Mouse (Mus musculus): ENCODE measurements around the gene Dars2.

The Dars2 gene

DNA sequence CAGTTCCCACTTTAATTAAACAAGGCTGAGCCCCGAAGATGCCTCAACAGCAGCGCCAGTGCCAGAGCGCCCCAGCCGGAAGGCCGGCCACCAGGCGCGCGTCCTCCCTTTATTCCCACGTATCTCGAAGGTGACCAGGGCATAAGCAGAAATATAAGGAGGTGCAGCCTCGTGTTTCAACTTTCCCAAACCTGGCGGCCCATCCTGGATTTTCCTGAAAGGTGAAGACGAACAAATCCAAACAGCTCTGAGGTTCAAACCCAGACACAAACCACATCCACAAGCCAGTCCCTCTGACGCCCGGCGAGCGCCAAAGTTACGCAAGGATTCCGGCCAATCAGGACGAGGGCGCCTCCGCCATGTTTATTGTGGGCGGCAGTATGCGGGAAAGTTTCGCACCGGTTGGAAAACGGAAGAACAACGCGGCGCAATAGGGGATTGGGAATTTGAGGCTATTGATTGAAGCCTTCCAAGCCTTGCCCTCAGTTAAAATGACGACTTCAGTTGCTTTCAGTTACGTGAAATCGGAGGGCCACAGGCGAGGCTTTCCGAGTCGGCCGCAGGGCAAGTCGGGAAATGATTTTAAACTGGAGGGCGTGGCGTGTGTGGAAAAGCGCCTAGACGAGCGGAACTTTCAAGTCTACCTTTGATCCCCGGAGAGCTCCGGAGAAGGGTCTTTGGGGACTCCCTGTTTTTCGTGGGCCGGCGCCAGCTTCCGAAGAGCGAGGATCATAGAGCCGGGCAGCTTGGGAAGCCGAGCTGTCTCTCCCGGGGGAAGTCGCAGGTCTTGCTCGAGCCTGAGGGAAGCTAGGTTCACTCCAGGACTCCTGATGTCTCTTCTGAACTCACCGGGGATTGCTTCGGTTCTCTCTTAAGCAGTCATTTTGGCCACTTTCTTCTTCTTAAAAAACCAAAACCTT lies at the start of gene Dars2, which contains the start of gene Cenpl:
Dars2 (minus strand) TSS at position 307 of the 920 bp plus-strand sequence.
Cenpl (plus strand) TSS at position 362 of the 920 bp plus-strand sequence.
- peak; percentile 88 for DNase-seq (ENCODE audit: extremely low read depth, low read depth, low spot score)

DNA sequence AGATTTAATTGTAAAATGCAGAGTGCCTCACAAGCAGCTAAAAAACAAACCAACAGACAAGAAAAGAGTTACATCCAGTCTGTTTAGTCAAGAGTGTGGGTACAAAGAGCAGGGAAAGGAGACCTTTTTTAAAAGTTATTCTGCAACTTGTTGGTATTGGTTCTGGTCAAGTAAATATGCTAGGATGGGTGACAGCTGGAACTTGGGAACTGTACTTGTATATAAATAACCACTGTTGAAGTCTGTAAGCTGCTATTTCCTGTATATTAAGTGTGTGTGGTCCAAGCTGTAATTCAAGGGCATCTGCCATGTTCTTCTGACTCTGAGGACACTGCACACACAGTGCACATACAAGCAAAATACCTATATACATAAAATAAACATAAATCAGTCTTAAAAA lies 44.1 kb upstream of the Dars2 start:
- no peak for DNase-seq (ENCODE audit: extremely low read depth, low read depth, low spot score)

DNA sequence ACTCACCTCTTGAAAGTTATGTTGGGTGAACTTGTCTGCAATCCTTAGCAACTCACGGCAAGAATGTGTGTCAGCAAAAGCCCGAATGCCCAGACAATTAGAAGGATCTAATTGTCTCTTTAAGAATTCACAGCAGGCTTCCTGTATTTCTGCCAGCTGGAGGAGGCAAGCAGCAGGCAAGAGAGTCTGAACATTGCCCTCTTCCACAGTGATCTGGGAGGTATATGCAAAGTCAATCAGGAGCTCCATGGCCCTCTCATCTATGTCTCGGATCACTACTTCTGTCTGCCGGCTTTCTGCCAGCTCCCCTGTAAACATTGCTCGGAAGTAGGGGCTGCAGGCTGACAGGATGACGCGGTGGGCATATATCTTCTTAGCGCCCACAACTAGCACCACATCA lies 38.8 kb upstream of the Dars2 start:
- no peak for DNase-seq (ENCODE audit: extremely low read depth, low read depth, low spot score)

DNA sequence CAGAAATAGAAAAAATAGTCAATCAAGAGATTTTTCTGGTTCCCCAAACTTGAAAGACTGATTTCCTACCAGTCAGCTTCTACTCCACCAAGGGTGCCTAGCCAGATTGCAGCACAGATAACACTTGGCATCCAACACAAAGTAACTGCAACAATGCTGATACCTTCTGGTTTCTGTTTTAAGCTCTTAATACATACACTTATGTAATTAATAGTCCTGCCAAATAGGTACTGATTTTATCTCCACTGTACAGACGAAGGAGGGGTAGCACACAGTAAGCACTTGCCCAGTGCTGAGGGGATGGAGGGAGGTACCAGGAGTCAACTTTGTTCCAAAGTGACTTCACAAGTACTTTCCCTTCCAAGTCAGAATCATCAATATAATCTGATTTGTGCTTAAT lies 33.4 kb upstream of the Dars2 start:
- peak; percentile 2 for DNase-seq (ENCODE audit: extremely low read depth, low read depth, low spot score)

DNA sequence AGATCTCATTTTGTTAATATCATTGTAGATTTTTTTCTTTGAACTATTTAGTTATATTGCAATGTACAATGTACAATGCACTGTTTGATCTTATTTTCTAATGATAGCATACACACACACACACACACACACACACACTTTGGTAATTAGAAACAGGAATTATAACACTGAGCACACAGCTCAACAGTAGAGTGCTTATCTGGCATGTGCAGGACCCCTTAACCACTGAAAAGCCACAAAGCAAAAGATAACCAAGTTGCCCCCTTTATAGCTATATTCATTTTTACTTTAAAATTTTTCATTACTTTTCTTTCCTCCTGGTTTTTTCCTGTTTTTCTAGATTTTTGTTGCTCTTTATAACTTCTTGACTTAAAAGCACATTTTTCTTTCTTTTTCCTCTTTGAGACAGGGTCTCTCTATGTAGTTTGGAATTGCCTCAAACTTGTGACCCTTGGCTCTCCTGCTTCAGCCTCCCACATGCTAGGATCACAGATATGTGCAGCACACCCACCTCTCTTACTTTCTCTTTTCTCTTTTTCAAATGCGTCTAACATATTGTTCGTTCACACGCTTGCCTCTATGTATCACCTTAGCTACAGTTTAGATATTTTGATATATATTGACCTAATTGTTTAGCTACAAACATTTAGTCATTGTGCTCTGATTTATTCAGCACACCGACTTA lies 29.4 kb upstream of the Dars2 start:
- DNase-seq (ENCODE audit: extremely low read depth, low read depth, low spot score) = no peak

DNA sequence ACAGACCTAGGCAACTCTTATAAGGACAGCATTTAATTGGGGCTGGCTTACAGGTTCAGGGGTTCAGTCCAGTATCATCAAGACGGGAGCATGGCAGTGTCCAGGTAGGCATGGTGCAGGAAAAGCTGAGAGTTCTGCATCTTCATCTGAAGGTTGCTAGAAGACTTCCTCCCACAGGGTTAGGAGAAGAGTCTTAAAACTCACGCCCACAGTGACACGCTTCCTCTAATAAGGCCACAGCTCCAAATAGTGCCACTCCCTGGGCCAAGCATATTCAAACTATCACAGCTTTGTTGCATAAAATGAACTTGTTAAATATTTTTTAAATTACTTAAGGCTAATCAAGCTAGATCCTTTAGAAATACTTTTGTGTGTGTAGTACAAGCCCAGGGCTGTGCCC lies 6.8 kb upstream of the Dars2 start:
- no peak for DNase-seq (ENCODE audit: extremely low read depth, low read depth, low spot score)

DNA sequence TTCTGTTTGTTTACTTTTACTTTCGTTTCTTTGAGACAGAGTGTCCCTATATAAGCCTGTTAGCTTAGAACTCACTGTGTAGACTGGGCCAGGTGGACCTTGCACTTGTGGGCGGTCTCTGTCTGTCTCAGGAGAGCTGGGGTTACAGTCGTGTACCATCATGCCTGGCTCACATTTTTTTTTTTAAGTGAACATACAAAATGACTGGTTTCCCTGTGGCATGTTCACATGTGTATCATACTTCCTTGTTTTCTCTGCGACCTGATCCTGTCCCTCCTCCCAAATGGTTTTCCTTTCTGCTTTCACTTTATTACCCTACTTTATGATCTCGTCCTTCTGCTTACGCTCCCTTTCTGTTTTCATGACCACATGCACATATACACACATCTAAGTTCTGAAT lies 5.8 kb upstream of the Dars2 start:
- no peak for DNase-seq (ENCODE audit: extremely low read depth, low read depth, low spot score)

DNA sequence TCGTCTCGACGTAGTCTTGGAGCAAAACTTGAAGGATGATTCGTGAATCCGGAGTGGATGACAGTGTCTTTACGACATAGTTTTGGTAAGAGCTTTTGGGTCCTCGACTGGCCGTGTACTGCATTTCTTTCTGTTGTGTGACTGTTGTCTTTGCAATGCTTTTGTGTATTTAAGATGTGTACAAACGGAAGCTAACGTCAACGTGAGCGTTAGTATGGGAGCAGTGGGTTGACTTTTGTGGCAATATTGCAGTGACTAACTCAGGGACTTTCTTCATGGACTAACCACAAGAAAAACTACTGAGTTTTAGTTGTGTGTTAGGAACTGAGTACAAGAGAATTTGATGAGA lies 788 bp upstream of the Dars2 start:
- no peak for DNase-seq (ENCODE audit: extremely low read depth, low read depth, low spot score)

DNA sequence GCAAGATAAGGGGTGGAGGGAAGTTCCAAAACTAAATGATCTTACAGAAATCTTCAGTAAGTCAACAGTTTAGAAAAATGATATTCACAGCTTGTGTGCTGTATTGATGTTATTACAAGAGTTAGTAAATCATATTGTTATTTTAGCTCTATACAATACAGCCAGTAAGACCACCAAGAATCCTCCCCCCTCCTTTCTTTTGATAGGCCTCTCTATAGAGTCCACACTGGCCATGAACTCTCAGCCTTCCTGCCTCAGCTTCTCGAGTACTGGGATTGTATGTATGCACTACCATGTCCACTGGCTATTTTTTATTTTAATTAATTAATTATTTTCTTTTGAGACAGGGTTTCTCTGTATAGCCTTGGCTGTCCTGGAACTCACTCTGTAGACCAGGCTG lies 7.1 kb downstream of the Dars2 start:
- no peak for DNase-seq (ENCODE audit: extremely low read depth, low read depth, low spot score)

DNA sequence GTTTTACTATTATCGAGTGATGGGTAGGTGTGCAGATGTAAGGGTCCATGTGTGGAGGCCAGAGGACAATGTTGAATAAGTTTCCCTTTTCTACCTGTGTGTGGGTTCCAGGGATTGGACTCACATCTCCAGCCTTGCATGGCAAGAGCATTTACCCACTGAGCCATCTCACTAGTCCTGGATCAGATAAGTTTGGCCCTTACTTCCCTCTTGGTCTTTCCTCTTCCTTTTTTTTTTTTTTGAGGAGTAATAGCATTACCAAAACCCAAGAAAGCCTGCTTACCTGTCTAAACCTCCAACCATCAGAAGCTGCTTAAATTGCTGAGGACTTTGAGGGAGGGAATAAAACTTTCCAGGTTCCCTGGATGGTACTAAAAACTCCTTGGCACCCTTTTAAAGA lies 13.3 kb downstream of the Dars2 start:
- no peak for DNase-seq (ENCODE audit: extremely low read depth, low read depth, low spot score)

DNA sequence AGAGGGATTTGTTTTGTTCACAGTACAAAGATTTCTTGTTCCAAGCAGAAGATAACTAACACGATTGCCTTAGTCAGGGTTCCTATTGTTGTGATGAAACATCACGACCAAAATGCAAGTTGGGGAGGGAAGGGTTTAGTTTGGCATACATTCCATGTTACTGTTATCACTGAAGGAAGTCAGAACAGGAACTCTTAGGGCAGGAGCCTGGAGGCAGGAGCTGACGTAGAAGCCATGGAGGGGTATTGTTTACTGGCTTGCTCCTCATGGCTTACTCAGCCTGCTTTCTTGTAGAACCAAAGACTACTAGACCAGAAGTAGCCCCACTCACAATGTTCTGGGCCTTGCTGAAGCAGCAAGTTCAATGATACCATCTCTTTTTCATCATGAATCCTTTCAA lies 23.5 kb downstream of the Dars2 start:
- no peak for DNase-seq (ENCODE audit: extremely low read depth, low read depth, low spot score)

DNA sequence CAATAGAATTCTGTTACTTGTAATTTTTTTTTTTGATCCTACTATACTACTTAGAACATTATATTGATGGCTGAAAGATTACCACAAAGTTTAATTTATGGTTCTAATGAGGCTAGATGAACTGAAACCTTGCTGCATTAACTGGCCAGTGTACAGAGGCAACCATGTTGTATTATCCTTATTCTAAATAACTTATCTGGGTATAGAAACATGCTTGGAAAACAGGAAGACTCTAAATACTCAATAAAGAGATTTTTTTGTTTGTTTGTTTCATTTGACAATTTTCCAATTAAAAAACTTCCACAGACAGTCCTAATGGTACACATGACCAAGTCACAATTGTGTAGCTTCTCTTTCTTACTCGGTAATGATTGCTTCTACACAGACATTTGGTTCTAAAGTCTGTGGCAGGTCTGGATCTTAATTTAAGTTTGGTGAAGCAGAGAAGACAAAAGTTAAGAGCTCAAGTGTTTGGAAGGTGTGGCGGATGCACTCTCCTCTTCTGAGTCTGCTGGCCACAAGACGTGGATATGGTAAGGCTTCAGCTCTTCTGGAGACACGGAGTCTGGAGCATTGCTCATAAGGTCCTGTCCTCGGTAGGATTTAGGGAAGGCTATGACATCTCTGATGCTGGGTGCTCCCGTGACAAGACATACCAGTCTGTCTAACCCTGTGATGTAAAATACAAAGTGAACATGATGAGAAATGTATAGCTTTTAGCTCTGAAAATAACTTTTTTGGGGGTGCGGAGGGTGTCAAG lies 29.0 kb downstream of the Dars2 start:
- DNase-seq (ENCODE audit: extremely low read depth, low read depth, low spot score) = no peak

DNA sequence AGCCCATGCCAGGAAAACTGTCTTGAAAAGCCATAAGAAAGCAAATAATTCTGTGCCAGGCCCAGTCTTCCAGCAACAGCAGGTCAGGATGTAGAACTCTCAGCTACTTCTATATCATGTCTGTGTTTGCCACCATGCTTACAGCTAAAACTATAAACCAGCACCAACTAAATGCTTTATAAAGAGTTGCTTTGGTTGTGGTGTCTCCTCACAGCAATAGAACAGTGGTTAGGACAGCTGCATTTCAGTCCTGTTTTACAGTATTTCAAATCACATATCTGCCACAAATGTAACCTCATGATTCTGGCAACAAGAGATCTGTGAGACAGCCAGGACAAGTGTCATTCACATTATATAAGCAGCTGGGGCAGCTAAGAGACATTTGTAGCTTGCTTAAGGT lies 29.6 kb downstream of the Dars2 start:
- no peak for DNase-seq (ENCODE audit: extremely low read depth, low read depth, low spot score)

DNA sequence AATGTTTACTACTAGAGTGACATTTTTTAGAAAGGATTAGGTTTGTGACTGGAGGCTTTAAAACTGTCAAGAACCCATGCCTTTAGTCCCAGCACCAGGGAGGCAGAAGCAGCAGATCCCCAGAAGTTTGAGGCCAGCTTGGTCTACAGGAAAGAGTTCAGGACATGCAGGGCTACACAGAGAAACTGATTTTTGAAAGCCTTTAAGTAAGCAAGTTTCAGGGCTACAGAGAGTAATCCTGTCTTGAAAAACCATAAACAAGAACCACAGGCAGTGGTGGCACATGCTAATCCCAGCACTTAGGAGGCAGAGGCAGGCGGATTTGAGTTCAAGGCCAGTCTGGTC lies 30.1 kb downstream of the Dars2 start:
- no peak for DNase-seq (ENCODE audit: extremely low read depth, low read depth, low spot score)

DNA sequence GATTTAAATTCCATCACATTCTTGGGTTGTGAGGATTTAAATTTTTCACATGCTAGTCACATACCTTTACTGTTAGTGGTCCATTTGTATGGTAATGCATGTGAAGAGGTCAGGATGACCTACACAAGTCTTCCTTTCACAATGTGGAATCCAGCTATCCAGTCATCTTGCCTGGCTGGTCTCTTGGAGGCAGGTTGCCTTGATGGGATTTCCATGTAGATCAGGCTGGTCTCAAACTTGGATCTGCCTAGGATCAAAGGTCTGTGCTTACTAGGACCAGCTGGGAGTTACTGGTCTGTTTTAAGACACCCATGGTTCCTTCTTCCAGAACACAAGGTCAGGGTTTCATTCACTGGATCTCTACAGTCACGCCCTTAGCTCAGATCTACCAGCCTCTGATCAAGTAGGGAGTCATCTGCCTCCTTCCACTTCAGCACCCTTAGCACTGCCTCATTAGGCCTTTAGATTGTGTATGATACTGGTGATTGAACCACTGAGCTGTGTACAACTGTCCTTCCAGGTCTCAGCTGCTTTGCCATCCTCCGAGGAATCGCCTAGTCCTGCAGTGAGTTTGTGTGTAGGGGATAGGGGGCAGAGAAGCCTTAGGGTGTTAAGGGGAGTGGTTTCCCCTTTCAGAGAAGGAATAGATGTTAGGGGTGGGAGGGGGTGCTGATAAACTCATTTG lies 30.6 kb downstream of the Dars2 start:
- no peak for DNase-seq (ENCODE audit: extremely low read depth, low read depth, low spot score)

DNA sequence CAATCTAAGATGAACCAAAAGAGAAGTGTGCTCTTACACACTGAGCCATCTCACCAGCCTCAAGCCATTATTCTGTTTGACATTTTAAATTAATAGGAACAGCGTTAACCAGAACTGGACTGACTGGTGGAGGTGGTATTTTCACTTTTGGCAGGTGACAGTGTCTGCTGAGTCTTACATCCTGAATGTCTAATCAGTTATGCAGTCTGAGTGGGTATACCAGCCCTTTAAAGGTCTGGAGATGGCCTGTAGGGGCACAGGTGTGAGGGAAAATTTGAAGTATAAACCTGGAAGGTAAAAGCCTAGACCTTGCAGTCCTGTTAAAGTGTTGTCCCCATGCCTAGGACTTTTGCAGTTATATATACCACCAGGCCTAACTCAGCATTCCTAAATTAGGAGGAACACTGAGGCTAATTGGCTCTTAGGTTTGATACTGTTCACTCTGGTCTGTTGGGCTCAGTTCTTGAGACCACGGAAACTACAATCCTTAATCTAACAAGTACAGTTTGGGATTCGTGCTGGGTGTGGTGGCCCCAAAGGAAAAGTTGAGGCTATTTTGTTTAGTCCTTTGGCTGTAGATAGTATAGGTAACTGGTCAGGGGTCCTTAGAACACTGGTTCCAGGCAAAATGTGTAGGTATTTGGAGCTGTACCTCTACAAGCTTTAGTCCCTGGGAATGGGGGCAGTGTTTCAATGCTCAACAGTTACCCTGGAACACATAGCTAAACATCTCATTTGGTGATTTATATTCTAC lies 31.3 kb downstream of the Dars2 start:
- no peak for DNase-seq (ENCODE audit: extremely low read depth, low read depth, low spot score)

DNA sequence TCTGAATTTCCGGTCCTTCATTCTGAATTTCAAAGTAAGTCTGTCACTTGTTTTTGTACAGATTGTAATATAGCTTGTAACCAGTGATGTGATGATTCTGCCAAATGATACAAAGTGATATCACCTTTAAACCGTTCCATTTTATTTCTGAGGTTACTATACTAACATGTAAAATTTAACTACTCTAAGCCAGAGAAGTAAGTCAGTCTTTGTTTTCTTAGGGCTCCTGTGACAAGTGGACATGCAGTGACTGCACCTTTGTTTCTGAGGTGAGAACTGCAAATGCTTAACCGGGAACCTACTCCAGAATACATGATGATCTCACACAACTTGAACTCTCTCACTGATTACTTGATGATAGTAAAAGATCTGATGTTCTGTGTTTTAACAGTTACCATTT lies 32.5 kb downstream of the Dars2 start:
- DNase-seq (ENCODE audit: extremely low read depth, low read depth, low spot score) = no peak

DNA sequence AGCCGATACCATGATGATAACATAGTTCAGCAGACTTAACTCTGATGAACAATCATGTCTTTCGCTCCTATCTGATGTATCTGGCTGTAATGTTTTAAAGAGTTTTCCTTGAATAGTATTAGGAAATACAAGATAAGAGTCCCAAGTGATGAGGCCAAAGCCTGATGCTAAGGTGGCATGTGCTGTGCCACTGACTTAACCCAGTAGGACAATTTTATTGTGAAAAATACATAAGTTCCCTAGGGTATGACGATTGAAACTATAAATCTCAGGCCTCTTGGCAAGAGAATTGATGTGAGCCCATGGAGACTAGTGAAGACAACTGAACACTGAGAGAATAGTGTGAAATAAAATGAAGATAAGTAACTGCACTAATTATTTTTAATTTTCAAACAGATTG lies 32.9 kb downstream of the Dars2 start:
- DNase-seq (ENCODE audit: extremely low read depth, low read depth, low spot score) = no peak

DNA sequence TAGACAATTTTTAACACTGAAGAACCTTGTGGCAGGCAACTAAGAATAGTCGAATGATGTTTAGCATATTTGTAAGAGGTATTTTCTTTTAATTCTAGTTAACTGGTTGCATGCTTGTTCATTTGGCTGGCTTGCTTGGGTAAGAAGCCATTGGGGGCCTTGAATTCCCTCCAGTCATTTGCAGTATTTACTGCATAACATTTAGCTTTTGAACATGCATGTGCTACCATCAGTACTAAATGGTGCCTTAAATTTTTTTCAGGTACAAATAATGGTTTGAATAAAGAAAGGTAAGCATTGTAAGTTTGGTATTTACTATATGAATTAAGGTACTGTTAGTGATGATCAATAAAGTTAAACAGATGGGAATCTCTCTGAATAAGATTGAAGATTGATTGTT lies 33.4 kb downstream of the Dars2 start:
- no peak for DNase-seq (ENCODE audit: extremely low read depth, low read depth, low spot score)

DNA sequence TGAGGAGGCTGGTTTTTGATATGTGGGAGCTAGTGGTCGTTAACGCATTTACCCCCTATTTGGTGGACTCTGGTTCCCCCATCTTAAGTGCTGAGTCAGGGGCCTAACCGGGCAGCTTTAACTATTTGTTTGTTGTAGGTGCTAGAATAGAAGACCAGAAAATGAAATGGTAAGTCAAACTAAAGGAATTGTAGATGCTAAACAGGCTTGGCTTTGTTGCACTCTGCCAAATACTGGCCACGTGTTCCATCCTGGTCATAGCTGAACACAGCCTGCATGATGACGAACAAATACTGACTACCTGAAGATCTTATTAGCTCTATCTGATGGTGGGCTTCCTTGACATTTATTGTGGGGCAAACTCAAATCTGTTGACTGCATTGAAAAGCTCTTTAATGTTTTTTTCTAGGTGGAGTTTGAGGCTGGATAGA lies 34.0 kb downstream of the Dars2 start:
- no peak for DNase-seq (ENCODE audit: extremely low read depth, low read depth, low spot score)

All from fat pad, adult 2 months (tissue).